Mouse (Mus musculus): ENCODE results near the gene Cnih2.

The Cnih2 gene

GRCm38 (mm10) chr19:5068570-5069234 is 29.6 kb downstream of the Cnih2 start:
- DNase-seq (ENCODE audit: extremely low spot score, low spot score): no peak

- peak; percentile 79 for DNase-seq (ENCODE audit: extremely low spot score, low spot score)
Measured at GRCm38 (mm10) chr19:5067867-5068569, 30.3 kb downstream of the Cnih2 start, which contains the start of gene Cd248. Gene Cd248 (plus strand): TSS chr19:5068078.

- no peak for DNase-seq (ENCODE audit: extremely low spot score, low spot score)
Measured at GRCm38 (mm10) chr19:5067040-5067799, 31.1 kb downstream of the Cnih2 start.

- DNase-seq (ENCODE audit: extremely low spot score, low spot score): no peak
Measured at GRCm38 (mm10) chr19:5065104-5065503, 33.2 kb downstream of the Cnih2 start.

GRCm38 (mm10) chr19:5062446-5062845 is 35.9 kb downstream of the Cnih2 start:
- no peak for DNase-seq (ENCODE audit: extremely low spot score, low spot score)

- no peak for DNase-seq (ENCODE audit: extremely low spot score, low spot score)
Measured at GRCm38 (mm10) chr19:5062041-5062440, 36.3 kb downstream of the Cnih2 start.

GRCm38 (mm10) chr19:5060365-5061330 is 37.7 kb downstream of the Cnih2 start:
- DNase-seq (ENCODE audit: extremely low spot score, low spot score): no peak

GRCm38 (mm10) chr19:5058801-5059771 is 39.2 kb downstream of the Cnih2 start:
- no peak for DNase-seq (ENCODE audit: extremely low spot score, low spot score)

GRCm38 (mm10) chr19:5057876-5058775 is 40.2 kb downstream of the Cnih2 start:
- no peak for DNase-seq (ENCODE audit: extremely low spot score, low spot score)

- DNase-seq (ENCODE audit: extremely low spot score, low spot score): peak; percentile 71
Measured at GRCm38 (mm10) chr19:5056251-5056650, 42.1 kb downstream of the Cnih2 start.

- peak; percentile 74 for DNase-seq (ENCODE audit: extremely low spot score, low spot score)
Measured at GRCm38 (mm10) chr19:5053909-5054308, 44.4 kb downstream of the Cnih2 start.

- DNase-seq (ENCODE audit: extremely low spot score, low spot score): peak; percentile 14
Measured at GRCm38 (mm10) chr19:5052853-5053252, 45.5 kb downstream of the Cnih2 start.

GRCm38 (mm10) chr19:5052166-5052822 is 46.0 kb downstream of the Cnih2 start:
- peak; percentile 16 for DNase-seq (ENCODE audit: extremely low spot score, low spot score)

GRCm38 (mm10) chr19:5051515-5051914 is 46.8 kb downstream of the Cnih2 start:
- no peak for DNase-seq (ENCODE audit: extremely low spot score, low spot score)

GRCm38 (mm10) chr19:5051031-5051430 is 47.3 kb downstream of the Cnih2 start:
- DNase-seq (ENCODE audit: extremely low spot score, low spot score): peak; percentile 34

GRCm38 (mm10) chr19:5050047-5050905 is 48.0 kb downstream of the Cnih2 start, which contains the start of gene Rin1:
Gene Rin1 (plus strand): TSS chr19:5050481.
- peak; percentile 60 for DNase-seq (ENCODE audit: extremely low spot score, low spot score)

GRCm38 (mm10) chr19:5049325-5049724 is 49.0 kb downstream of the Cnih2 start:
- peak; percentile 10 for DNase-seq (ENCODE audit: extremely low spot score, low spot score)

Measured in neural tube, embryonic 10.5 days (tissue).